Mouse (Mus musculus) megakaryocyte, embryonic 14.5 days (primary cell): ENCODE data around the gene Ftsj3.

Experiments used
- FLI1 ChIP-seq: IDR thresholded peaks from 2 replicates; pipeline ENCODE4 v1.6.1; 2012; ENCODE audit warnings: low read length, inconsistent platforms, mixed read lengths
- GATA1 ChIP-seq: IDR thresholded peaks from 3 replicates; pipeline ENCODE4 v1.6.1; 2012; ENCODE audit warnings: mixed read lengths, low read length, inconsistent platforms, borderline replicate concordance

DNA sequence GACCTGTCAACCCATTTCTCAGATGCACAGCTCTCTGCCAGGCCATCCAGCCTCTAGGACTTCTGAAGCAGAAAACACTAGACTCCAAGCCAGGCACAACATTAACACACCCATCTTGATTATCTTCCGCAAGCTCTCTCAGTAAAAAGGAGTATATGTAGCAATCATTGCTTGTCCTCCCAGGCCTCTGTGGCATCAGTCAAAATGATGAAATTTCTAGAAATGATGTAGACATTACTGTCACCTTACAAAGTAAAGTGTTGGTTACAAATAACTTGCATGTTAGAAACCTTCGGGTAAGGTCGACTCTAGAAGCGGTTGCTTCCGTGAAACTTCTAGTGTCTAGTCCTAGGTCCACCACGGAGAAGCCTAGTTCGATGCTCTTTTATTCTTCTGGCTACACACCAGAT is 40.4 kb downstream of the Ftsj3 start:
- TF ChIP-seq GATA1 (no peak), FLI1 (no peak)
